18 mouse cellular contexts compared by ENCODE assay signal in genomic region chr8:3648990-3649389, GRCm38 (mm10). TPM values are rescaled to one million over a fixed set of nuclear protein-coding genes. Genes with fewer than 3 reads are reported as not detected.
DNase-seq lines count a peak whose midpoint lies in the region; ATAC-seq lines count a peak whose summit lies in the region.
"Had no signal": no experiment of that assay in that cellular context is flagged by ENCODE, and none has a peak within 500 bp of the region (broad histone marks: within the 10 kb centered on the region; RNA-seq: fewer than 3 reads in every experiment).

No protein-coding gene starts in this region.

- DNase-seq in forebrain, embryonic 11.5 days (ENCODE audit: low spot score), result no peak
- no peak for DNase-seq in forebrain, embryonic 14.5 days (ENCODE audit: low spot score)
- no peak for DNase-seq in lung, postnatal 4 days
- no peak for DNase-seq in limb, embryonic 10.5 days (ENCODE audit: low spot score)
- DNase-seq in ovary, postnatal 14 days (ENCODE audit: low spot score), result no peak
- DNase-seq: adrenal gland, adult 8-10 months; cerebellum, adult 11 months; heart, postnatal 14 days; kidney, adult 11 months; layer of hippocampus, postnatal 36 days; liver, embryonic 13.5 days had no signal

- ATAC-seq in forebrain, embryonic 11.5 days (replicated peaks; ENCODE audit: low FRiP score), result 0 out of 2 replicates have a peak, but pooled peaks have one; percentile 36
- no peak for ATAC-seq in forebrain, embryonic 14.5 days
- no peak for ATAC-seq in lung, embryonic 15.5 days (ENCODE audit: borderline replicate concordance, extremely low read depth, low FRiP score, low TSS enrichment)
- no peak for ATAC-seq in intestine, embryonic 16.5 days
- no peak for ATAC-seq in neural tube, embryonic 15.5 days (ENCODE audit: low FRiP score)

- WGBS in forebrain, embryonic 11.5 days, result 35% methylated on average over 1 of the region's 1 CpGs
- WGBS in forebrain, embryonic 14.5 days, result 46% methylated on average over 1 of the region's 1 CpGs
- 42% methylated on average over 1 of the region's 1 CpGs for WGBS in lung, embryonic 15.5 days
- 48% methylated on average over 1 of the region's 1 CpGs for WGBS in limb, embryonic 10.5 days
- 45% methylated on average over 1 of the region's 1 CpGs for WGBS in intestine, embryonic 16.5 days
- WGBS in neural tube, embryonic 15.5 days, result 42% methylated on average over 1 of the region's 1 CpGs

- no peak overlapping the region for H3K27ac ChIP-seq in forebrain, embryonic 11.5 days (ENCODE audit: low read depth, low read length)
- no peak overlapping the region for H3K27ac ChIP-seq in forebrain, embryonic 14.5 days (ENCODE audit: low read depth, low read length)
- no peak overlapping the region for H3K27ac ChIP-seq in lung, embryonic 15.5 days
- H3K27ac ChIP-seq in limb, embryonic 10.5 days, result peak overlapping the region; percentile 31; the same call in 1 of the 2 replicates
- H3K27ac ChIP-seq in intestine, embryonic 16.5 days (ENCODE audit: low read length), result no peak overlapping the region
- H3K27ac ChIP-seq in neural tube, embryonic 15.5 days (replicated peaks), result no peak overlapping the region
- H3K27ac ChIP-seq: embryonic facial prominence, embryonic 15.5 days; liver, embryonic 13.5 days had no signal

- no peak overlapping the region for H3K4me2 ChIP-seq in forebrain, embryonic 11.5 days (ENCODE audit: low read depth, low read length, severe bottlenecking)
- no peak overlapping the region for H3K4me2 ChIP-seq in forebrain, embryonic 14.5 days (ENCODE audit: low read length)
- H3K4me2 ChIP-seq in lung, embryonic 15.5 days, result peak overlapping the region; percentile 15; the same call in 1 of the 2 replicates
- no peak overlapping the region; the same call in 1 of the 2 replicates for H3K4me2 ChIP-seq in intestine, embryonic 16.5 days (ENCODE audit: low read depth, low read length)
- H3K4me2 ChIP-seq in neural tube, embryonic 15.5 days, result no peak overlapping the region
- H3K4me2 ChIP-seq: embryonic facial prominence, embryonic 15.5 days; liver, embryonic 13.5 days; midbrain, embryonic 11.5 days had no signal

- H3K9me3 ChIP-seq in forebrain, embryonic 11.5 days (ENCODE audit: control insufficient read depth, low read length), result no peaks in the 10 kb centered on the region
- H3K9me3 ChIP-seq in forebrain, embryonic 14.5 days (replicated peaks; ENCODE audit: control insufficient read depth, low read length), result no peaks in the 10 kb centered on the region
- H3K9me3 ChIP-seq in lung, embryonic 15.5 days, result no peaks in the 10 kb centered on the region
- H3K9me3 ChIP-seq in limb, embryonic 10.5 days (replicated peaks), result no peaks in the 10 kb centered on the region
- no peaks in the 10 kb centered on the region for H3K9me3 ChIP-seq in intestine, embryonic 16.5 days (ENCODE audit: control insufficient read depth, low read length)
- no peaks in the 10 kb centered on the region for H3K9me3 ChIP-seq in neural tube, embryonic 15.5 days (replicated peaks)
- H3K9me3 ChIP-seq: embryonic facial prominence, embryonic 15.5 days; liver, embryonic 13.5 days had no signal

- no peaks in the 10 kb centered on the region for H3K4me1 ChIP-seq in forebrain, embryonic 11.5 days (replicated peaks; ENCODE audit: control insufficient read depth, insufficient read depth, low read length)
- H3K4me1 ChIP-seq in forebrain, embryonic 14.5 days (ENCODE audit: control insufficient read depth, insufficient read depth, low read length), result no peaks in the 10 kb centered on the region
- no peaks in the 10 kb centered on the region for H3K4me1 ChIP-seq in lung, embryonic 15.5 days
- peaks cover 2% of the 10 kb centered on the region; the same call in 1 of the 2 replicates for H3K4me1 ChIP-seq in limb, embryonic 10.5 days
- H3K4me1 ChIP-seq in intestine, embryonic 16.5 days (ENCODE audit: control insufficient read depth, insufficient read depth, low read length), result no peaks in the 10 kb centered on the region
- no peaks in the 10 kb centered on the region for H3K4me1 ChIP-seq in neural tube, embryonic 15.5 days
- H3K4me1 ChIP-seq: embryonic facial prominence, embryonic 15.5 days had no signal

- no peak overlapping the region for H3K9ac ChIP-seq in forebrain, embryonic 11.5 days (ENCODE audit: low read length)
- H3K9ac ChIP-seq in forebrain, embryonic 14.5 days (ENCODE audit: low read length), result no peak overlapping the region
- H3K9ac ChIP-seq in lung, embryonic 15.5 days, result no peak overlapping the region
- H3K9ac ChIP-seq in intestine, embryonic 16.5 days (ENCODE audit: low read depth, low read length), result no peak overlapping the region
- H3K9ac ChIP-seq in neural tube, embryonic 15.5 days (replicated peaks), result no peak overlapping the region
- H3K9ac ChIP-seq: embryonic facial prominence, embryonic 15.5 days; liver, embryonic 13.5 days had no signal

- H3K27me3 ChIP-seq in forebrain, embryonic 11.5 days (ENCODE audit: control insufficient read depth, insufficient read depth, low read length), result no peaks in the 10 kb centered on the region
- no peaks in the 10 kb centered on the region for H3K27me3 ChIP-seq in forebrain, embryonic 14.5 days (replicated peaks; ENCODE audit: control insufficient read depth, insufficient read depth, low read length)
- H3K27me3 ChIP-seq in lung, embryonic 15.5 days, result no peaks in the 10 kb centered on the region
- H3K27me3 ChIP-seq in limb, embryonic 10.5 days (ENCODE audit: low read depth, poor library complexity, severe bottlenecking), result no peaks in the 10 kb centered on the region
- no peaks in the 10 kb centered on the region for H3K27me3 ChIP-seq in intestine, embryonic 16.5 days (replicated peaks; ENCODE audit: control insufficient read depth, insufficient read depth, low read length)
- no peaks in the 10 kb centered on the region for H3K27me3 ChIP-seq in neural tube, embryonic 15.5 days (replicated peaks)
- H3K27me3 ChIP-seq: embryonic facial prominence, embryonic 15.5 days had no signal

- no peak overlapping the region for H3K4me3 ChIP-seq in forebrain, embryonic 11.5 days (ENCODE audit: low read depth, low read length)
- no peak overlapping the region for H3K4me3 ChIP-seq in forebrain, embryonic 14.5 days (ENCODE audit: low read depth, low read length)
- H3K4me3 ChIP-seq in lung, embryonic 15.5 days, result no peak overlapping the region
- 0 out of 2 replicates have a peak overlapping the region, but pooled peaks have one; percentile 0 for H3K4me3 ChIP-seq in limb, embryonic 10.5 days
- no peak overlapping the region for H3K4me3 ChIP-seq in intestine, embryonic 16.5 days (ENCODE audit: low read length)
- no peak overlapping the region for H3K4me3 ChIP-seq in neural tube, embryonic 15.5 days (replicated peaks)
- H3K4me3 ChIP-seq: embryonic facial prominence, embryonic 15.5 days; liver, embryonic 13.5 days had no signal

- H3K36me3 ChIP-seq in forebrain, embryonic 11.5 days (ENCODE audit: control insufficient read depth, insufficient read depth, low read length), result no peaks in the 10 kb centered on the region
- no peaks in the 10 kb centered on the region for H3K36me3 ChIP-seq in forebrain, embryonic 14.5 days (ENCODE audit: control insufficient read depth, insufficient read depth, low read length)
- no peaks in the 10 kb centered on the region for H3K36me3 ChIP-seq in lung, embryonic 15.5 days
- H3K36me3 ChIP-seq in limb, embryonic 10.5 days, result no peaks in the 10 kb centered on the region
- H3K36me3 ChIP-seq in intestine, embryonic 16.5 days (ENCODE audit: control insufficient read depth, insufficient read depth, low read length), result no peaks in the 10 kb centered on the region
- H3K36me3 ChIP-seq in neural tube, embryonic 15.5 days, result no peaks in the 10 kb centered on the region
- H3K36me3 ChIP-seq: embryonic facial prominence, embryonic 15.5 days; liver, embryonic 13.5 days had no signal

RNA-seq across cellular contexts. Expression of gene Retn, which starts 6.6 kb away (rescaled TPM):
- 0.41 and 0.68 TPM in 2 replicates for polyA plus RNA-seq in forebrain, embryonic 11.5 days (2014; fragmentation: Nextera tagmentation; extraction: Ambion mirVana)
- polyA plus RNA-seq in forebrain, embryonic 14.5 days (2014; fragmentation: Nextera tagmentation; extraction: Ambion mirVana), result 0.26 and 0.32 TPM in 2 replicates
- not detected in 2 replicates for polyA plus RNA-seq in lung, embryonic 15.5 days (2015; fragmentation: Nextera tagmentation; extraction: Ambion mirVana)
- polyA plus RNA-seq in limb, embryonic 10.5 days (2016; fragmentation: Nextera tagmentation; extraction: Ambion mirVana), result 0.15 and 0.16 TPM in 2 replicates
- not detected in 2 replicates for polyA plus RNA-seq in intestine, embryonic 16.5 days (2015; fragmentation: Nextera tagmentation; extraction: Ambion mirVana)
- 0.27 and 0.56 TPM in 2 replicates for polyA plus RNA-seq in neural tube, embryonic 15.5 days (2015; fragmentation: Nextera tagmentation; extraction: Ambion mirVana)
- polyA plus RNA-seq: embryonic facial prominence, embryonic 15.5 days; neural tube, embryonic 11.5 days; stomach, embryonic 16.5 days had no signal

RNA-seq across cellular contexts. Expression of gene Mcemp1, which starts 16.6 kb away (rescaled TPM):
- 0.29 TPM in 1 of 2 replicates, not detected in the other for polyA plus RNA-seq in forebrain, embryonic 11.5 days (2014; fragmentation: Nextera tagmentation; extraction: Ambion mirVana)
- polyA plus RNA-seq in forebrain, embryonic 14.5 days (2014; fragmentation: Nextera tagmentation; extraction: Ambion mirVana), result 0.23 TPM in 1 of 2 replicates, not detected in the other
- polyA plus RNA-seq in lung, embryonic 15.5 days (2015; fragmentation: Nextera tagmentation; extraction: Ambion mirVana), result 1.8 and 2.0 TPM in 2 replicates
- polyA plus RNA-seq in limb, embryonic 10.5 days (2016; fragmentation: Nextera tagmentation; extraction: Ambion mirVana), result not detected in 2 replicates
- 0.29 and 0.62 TPM in 2 replicates for polyA plus RNA-seq in intestine, embryonic 16.5 days (2015; fragmentation: Nextera tagmentation; extraction: Ambion mirVana)
- polyA plus RNA-seq in neural tube, embryonic 15.5 days (2015; fragmentation: Nextera tagmentation; extraction: Ambion mirVana), result 0.23 and 0.28 TPM in 2 replicates
- polyA plus RNA-seq: neural tube, embryonic 11.5 days had no signal

RNA-seq across cellular contexts. Expression of gene Stxbp2, which starts 18.2 kb away (rescaled TPM):
- 36.7 and 37.2 TPM in 2 replicates for polyA plus RNA-seq in forebrain, embryonic 11.5 days (2014; fragmentation: Nextera tagmentation; extraction: Ambion mirVana)
- 32.4 and 40.1 TPM in 2 replicates for polyA plus RNA-seq in forebrain, embryonic 14.5 days (2014; fragmentation: Nextera tagmentation; extraction: Ambion mirVana)
- polyA plus RNA-seq in lung, embryonic 15.5 days (2015; fragmentation: Nextera tagmentation; extraction: Ambion mirVana), result 75.6 and 84.6 TPM in 2 replicates
- polyA plus RNA-seq in limb, embryonic 10.5 days (2016; fragmentation: Nextera tagmentation; extraction: Ambion mirVana), result 28.6 and 29.8 TPM in 2 replicates
- 161 and 169 TPM in 2 replicates for polyA plus RNA-seq in intestine, embryonic 16.5 days (2015; fragmentation: Nextera tagmentation; extraction: Ambion mirVana)
- 40.9 and 66.3 TPM in 2 replicates for polyA plus RNA-seq in neural tube, embryonic 15.5 days (2015; fragmentation: Nextera tagmentation; extraction: Ambion mirVana)

RNA-seq across cellular contexts. Expression of gene Fcor, which starts 23.2 kb away (rescaled TPM):
- polyA plus RNA-seq in forebrain, embryonic 11.5 days (2014; fragmentation: Nextera tagmentation; extraction: Ambion mirVana), result 9.3 and 12.1 TPM in 2 replicates
- polyA plus RNA-seq in forebrain, embryonic 14.5 days (2014; fragmentation: Nextera tagmentation; extraction: Ambion mirVana), result 13.1 and 13.2 TPM in 2 replicates
- 6.8 and 8.2 TPM in 2 replicates for polyA plus RNA-seq in lung, embryonic 15.5 days (2015; fragmentation: Nextera tagmentation; extraction: Ambion mirVana)
- 11.0 and 12.6 TPM in 2 replicates for polyA plus RNA-seq in limb, embryonic 10.5 days (2016; fragmentation: Nextera tagmentation; extraction: Ambion mirVana)
- polyA plus RNA-seq in intestine, embryonic 16.5 days (2015; fragmentation: Nextera tagmentation; extraction: Ambion mirVana), result 7.3 and 8.3 TPM in 2 replicates
- 21.7 and 22.8 TPM in 2 replicates for polyA plus RNA-seq in neural tube, embryonic 15.5 days (2015; fragmentation: Nextera tagmentation; extraction: Ambion mirVana)

RNA-seq across cellular contexts. Expression of gene Pcp2, which starts 23.6 kb away (rescaled TPM):
- 0.51 TPM in 1 of 2 replicates, not detected in the other for polyA plus RNA-seq in forebrain, embryonic 11.5 days (2014; fragmentation: Nextera tagmentation; extraction: Ambion mirVana)
- 0.53 and 2.7 TPM in 2 replicates for polyA plus RNA-seq in forebrain, embryonic 14.5 days (2014; fragmentation: Nextera tagmentation; extraction: Ambion mirVana)
- polyA plus RNA-seq in lung, embryonic 15.5 days (2015; fragmentation: Nextera tagmentation; extraction: Ambion mirVana), result 0.12 TPM in 1 of 2 replicates, not detected in the other
- 1.0 and 1.3 TPM in 2 replicates for polyA plus RNA-seq in limb, embryonic 10.5 days (2016; fragmentation: Nextera tagmentation; extraction: Ambion mirVana)
- 0.29 TPM in 1 of 2 replicates, not detected in the other for polyA plus RNA-seq in intestine, embryonic 16.5 days (2015; fragmentation: Nextera tagmentation; extraction: Ambion mirVana)
- 0.11 and 0.82 TPM in 2 replicates for polyA plus RNA-seq in neural tube, embryonic 15.5 days (2015; fragmentation: Nextera tagmentation; extraction: Ambion mirVana)
- polyA plus RNA-seq: liver, embryonic 13.5 days; neural tube, embryonic 11.5 days had no signal
